Mouse (Mus musculus) cerebellum, postnatal 36 days (tissue): ENCODE results near the gene Sufu.
A peak's percentile ranks its signal among the peaks of the same experiment; 100 is the strongest.

Source experiments
- DNase-seq, 2 experiments: peaks; one replicate each; pipeline ENCODE4 v3.0.0; 2021 to 2022; ENCODE audit warnings: mixed read lengths in 2 of 2

Gene Sufu

DNA sequence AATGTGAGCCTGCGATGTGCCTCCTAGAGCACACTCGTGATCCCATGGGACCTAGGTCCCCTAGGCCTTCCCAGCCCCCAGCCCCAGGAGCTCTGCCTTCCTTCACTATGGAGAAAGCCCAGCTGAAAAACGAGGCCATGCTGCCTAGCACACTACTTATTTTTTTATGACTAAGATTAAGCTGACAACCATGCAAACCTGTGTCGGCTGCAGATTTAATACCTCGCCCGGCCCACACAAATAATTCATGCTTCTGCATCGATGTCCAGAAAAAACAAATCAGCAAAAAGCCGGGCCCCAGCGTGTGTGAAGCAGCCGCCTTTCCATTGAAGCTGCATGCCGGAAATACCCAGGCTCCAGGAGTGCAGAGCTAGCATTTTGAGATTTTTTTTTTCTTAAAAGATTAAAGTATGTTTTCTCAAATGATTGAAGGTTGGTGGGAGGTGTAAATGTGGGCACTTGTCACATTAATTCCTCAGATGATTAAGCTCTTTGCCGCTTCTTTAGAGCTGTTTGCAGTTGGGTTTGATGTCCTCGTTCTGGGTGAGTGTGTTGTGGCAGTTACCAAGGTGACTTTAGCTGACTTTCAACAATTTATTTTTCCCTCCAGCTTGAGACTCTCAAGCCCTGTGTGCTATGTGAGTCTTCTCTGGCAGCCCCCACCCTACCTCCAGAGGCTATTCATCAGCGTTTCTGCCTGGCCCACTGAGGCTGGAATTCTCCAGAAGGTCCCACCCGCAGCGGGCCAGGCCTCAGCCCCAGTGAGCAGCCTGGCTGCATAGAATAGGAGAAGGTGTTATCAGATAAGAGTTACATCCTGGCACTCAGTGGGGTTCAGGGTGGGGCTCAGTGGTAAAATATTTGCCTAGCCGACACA is 73.9 kb downstream of the Sufu start:
- no peak for DNase-seq

DNA sequence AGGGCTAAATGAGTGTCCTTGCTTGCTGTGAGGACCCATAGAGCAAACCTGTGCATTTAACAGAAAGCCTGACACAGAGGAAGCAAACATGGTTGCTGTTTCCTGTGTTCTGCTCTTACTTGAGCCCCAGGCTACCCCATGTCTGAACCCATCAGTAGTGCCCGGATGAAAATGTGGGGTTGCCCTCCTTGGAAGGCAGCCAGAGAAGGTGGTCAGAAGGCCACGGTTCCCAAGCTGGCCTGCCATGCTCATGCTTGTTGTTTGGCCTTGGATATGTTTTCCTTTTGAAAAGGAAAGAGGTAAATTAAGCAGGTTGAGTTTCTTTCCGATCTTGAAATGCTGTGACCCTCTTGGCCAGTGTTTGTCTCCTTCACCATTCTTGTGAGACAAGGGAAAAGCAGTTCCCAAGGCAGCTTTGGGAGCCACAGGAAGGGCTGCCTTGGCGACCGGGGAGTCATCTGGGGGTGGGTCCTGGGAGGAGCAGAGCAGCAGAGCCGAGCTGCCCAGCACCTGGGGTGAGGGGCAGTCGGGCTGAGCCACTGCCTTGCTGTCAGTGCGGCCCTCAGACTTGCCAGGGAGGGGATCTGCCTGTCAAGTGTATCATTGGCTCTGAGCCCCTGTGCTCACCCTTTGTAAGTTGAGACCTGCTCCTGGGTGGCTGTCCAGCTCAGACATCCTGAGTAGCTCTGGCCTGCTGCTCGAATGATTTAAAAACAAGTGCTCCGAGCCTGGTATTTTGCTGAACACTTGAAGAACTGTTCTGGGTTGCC is 74.8 kb downstream of the Sufu start:
- no peak for DNase-seq

DNA sequence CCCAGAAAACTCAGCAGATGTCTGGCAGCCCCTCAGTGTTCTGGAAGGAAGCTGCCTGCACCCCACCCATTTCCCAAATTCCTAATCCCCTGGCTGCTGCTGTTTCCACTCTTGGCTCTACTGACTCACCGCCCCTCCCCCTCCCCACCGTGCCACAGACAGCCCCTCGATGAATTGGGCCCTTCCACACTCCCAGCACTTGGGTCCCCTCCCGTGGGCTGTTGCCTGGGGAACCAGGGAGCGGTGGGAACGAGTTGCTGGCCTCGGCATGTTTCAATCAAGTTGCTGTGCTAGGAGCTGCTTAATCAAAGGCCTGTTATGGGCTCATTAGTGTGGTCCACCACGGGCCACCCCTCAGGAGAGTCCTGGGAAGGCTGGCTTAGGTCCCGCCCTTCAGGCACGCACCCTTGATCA is 80.7 kb downstream of the Sufu start:
- DNase-seq, result no peak

DNA sequence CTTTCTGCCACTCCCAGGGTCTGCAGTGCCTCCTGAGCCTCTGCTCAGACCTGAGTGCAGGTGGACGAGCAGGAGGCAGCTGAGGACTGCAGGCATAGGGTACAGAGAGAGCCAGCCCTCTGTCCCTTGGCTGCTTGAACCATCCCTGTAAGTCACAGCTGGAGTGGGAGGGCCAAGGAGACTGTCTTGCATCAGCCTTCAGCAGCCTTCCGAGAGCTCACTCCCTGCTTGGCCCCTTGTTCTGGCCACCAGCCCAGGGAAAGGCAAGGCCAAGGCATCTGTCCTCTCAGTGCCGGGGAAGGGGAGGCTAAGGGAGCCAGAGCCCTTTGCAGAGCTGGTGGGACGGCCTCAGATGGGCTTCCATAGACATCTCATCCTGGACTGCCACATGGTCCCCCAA is 81.5 kb downstream of the Sufu start:
- no peak for DNase-seq

DNA sequence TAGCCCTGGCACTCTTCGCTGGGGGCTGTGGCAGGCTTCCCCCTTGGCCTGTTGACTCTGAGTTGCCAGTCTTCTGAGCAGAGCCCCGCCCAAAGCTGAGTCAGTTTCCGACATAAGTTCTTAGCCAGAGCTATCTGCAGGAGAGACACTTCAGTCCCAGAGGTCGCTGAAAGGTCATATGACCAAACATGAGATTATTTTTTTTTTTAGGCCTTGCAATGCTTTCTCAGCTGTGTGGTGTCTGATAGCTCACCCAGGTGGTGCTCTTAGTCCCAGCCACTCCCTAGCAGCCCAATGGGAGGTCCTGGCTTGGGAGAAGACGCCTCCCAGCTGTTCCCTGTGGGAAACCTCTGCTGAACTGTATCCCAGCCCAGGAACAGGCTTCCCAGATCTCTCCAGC is 82.1 kb downstream of the Sufu start:
- no peak for DNase-seq

DNA sequence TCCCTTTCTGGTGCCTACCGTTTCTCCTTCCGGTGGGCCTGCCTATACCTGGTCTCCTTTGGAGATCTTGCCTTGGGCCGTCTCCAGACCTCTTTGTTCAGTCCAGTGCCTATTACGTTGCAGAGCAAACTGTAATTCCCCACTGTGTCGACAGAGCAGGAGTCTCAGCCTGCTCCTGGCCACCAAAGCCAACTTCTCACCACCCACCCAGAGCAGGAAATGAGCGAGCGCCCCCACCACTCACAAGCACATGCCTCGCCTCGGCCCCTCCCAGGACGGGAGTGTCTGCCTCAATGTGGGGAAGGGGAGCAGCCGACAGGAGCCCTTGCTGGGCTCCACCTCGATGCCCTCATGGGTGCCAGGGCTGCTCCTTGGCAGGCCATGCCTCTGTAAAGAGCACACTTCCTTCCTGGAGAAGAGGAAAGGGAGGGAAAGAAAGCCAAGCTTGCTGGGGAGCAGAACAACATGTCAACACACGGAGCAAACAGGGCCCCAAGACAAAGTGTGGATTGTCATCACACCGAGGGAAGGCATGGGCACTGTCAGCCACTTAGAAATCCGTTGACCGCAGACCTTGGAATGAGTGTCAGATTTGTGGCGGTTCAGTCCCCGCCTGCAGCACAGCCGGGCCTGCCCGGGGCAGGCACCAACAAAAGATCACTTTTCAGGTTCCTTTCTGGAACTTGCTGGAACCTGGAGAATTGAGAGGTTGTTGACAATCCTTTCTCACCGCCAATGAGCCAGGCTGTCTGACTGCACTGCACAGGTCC is 82.8 kb downstream of the Sufu start:
- DNase-seq, result no peak

DNA sequence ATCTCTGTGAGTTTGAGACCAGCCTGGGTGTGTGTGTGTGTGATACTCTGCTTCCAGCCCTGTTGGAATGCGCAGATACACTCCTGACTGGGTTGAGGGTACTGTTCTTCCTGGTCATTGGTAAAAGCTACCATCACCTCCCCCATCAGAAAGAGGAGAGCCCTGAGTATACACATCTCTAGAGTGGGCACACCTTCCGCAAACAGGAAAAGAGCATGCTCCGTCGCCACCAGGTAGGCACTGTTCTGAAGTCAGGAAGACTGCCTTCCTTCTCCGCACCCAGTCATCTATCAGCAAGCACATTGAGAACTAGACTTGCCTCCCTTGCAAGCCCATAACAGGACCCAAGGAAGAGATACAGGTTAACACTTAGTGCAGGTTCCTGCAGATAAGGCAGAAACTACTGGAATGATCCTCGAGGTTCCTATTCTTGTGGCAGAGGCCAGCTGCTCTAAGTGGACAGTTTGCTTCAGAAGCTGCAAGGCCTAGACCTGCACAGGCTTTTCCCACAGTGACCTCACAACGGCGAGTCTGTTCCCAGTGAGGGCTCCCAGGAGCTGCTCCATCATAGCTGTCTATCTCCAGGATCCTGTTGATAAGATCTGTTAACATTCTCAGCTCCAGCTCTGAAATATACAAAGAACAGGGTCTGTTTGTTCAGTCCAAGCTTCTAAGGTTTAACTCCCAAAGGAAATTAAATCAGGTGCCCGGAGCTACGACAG is 84.1 kb downstream of the Sufu start:
- no peak for DNase-seq

DNA sequence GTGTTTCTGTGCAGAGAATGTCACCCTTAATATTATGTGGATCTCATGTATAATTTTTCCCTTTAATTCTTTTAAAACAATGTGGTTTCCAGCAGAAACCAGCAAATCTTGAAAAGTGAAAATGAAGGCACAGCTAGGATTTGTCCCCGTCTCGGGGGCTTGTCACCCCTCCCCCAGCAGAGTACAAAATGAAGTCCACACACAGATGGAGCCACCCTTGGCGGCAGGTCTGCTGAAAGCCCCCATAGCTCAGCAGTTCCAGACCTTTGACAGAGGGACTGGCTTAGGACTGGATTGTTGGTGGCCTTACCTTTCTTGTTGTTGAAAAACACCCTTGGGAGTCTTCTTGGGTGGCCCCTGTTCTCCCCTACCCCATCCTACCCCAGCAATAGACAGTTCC is 84.7 kb downstream of the Sufu start:
- DNase-seq, result no peak

DNA sequence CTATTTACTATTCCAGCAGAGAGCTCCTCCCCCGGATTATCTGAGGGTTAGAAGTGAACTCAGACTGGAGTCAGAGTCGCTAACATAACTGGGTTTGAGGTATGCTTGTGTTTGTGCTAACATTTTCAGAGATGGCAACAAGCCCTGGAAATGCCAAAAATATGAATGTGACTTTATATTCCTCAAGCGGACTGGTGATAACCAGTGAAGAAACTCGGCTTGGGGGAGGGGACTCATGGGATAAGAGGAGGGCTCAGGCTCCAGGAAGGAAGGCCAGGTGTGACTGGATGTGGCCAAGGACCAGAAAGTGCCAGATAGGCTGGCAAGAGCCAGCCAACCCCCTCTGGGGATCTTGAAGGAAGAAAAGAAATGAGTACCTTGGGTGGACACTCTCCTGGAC is 85.1 kb downstream of the Sufu start:
- DNase-seq, result no peak

DNA sequence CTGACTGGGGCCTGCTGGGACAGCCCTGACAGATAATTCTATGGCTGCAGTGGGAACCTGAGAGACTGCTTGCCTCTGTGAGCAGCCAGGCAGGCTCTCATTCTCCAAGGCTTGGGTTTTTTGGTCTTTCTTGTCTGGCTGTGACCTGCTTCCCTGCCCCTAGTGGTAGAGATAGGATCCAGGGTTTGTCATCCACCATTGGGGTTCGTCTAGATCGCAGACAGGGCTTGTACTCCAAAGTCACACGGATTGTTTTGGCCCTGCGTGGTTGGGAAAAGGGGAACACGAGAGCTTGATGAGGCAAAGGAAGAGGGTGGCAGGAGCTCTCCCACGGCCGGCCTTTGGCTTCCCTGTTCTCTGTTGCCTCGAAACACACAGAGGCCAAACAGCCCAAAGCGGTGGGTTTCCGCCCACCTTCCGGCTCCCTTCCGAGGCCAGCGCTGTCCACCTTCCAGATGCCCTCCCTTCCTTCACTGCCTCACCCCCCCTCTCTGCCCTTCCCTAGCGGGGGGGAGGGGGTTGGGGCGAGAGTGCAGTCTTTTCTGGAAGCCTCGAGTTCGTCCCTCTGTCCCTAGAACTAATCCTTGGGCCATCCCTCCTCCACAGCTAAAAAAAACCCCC is 86.3 kb downstream of the Sufu start:
- peak in 1 of 2 experiments; percentile 17 for DNase-seq

DNA sequence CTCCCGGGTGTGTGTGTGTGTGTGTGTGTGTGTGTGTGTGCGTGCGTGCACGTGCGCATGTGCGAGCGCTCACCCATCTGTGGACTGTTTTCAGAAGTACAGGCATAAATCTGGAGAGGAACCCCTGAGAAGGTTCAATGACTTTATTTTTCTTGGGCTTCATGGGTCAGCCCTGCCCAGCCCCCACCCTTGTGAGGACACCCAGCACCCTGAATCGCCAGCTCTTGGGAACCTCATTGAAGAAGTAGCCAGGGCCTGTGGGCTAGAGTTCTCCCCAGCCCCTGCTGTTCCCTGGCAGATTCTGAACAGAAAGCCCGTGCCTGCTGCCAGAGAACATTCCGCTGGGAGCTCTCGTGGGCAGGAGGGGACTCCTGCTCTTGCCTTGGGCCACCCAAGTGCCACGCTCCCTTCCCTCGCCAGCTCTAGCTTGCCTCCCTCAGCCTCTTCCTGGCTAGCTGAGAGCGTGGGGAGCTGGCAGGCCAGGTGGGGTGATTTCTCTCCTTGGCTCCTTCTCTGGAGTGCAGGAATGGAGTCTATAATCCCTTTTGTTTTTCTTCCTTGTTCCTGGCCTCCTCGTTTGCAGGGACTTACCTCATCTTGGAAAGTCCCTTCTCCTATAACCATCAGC is 87.1 kb downstream of the Sufu start:
- DNase-seq, result peak; percentile 47

DNA sequence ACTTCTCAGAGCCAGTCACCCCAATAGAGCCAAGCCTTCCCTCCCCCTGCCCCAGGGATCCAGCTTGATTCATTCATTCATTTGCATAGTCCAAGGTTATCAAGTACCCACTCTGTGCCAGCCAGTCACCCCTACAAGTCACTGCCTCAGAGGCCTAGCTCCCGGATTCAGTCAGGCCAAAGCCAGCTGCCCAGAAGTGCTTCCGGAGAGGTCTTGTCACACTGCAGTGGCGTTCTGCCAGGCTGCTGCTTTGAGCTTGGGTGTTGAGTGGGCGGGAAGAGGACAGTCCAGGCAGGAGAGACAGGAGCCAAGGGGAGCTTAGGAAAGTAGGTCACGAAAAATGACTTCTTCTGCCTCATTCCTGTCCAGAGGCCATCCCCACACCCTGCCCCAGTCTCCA is 87.8 kb downstream of the Sufu start:
- peak; percentile 48 to 51 for DNase-seq

DNA sequence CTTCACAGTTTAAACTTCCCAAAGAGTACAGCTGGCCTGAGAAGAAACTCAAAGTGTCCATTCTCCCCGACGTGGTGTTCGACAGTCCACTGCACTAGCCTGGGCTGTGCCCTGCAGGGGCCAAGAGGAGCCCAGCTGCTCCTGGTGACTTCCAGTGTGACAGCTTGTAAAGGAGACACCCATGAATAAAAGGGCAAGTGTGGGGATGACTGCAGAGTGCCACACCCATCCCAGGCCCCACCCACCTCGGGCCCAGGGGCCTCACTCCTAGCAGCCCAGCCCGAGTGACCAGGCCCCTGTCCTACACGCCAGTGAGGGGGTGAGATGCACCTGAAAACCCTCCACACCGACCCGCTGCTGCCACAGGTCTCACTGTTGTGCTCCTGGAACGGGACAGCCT is 89.2 kb downstream of the Sufu start:
- DNase-seq, result no peak

DNA sequence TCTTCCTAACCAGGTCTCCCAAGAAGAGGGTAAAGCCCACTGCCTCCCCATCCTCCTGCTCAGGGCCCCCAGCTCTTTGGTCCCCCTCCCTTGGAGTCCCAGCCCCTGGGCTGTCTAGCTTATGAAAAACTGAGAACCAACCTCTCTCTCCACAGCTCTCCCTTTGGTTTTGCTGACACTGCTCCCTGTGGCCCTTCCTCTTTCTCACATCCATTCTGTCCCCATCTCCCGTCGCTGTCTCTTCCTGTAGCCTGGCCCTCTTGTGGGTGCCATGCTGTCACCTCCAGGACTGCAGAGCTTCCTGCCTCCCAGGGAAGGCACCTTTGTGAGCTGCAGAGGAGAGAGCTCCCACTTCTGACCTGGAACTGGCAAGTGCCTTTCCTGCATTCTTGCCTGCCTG is 90.0 kb downstream of the Sufu start:
- DNase-seq, result no peak

DNA sequence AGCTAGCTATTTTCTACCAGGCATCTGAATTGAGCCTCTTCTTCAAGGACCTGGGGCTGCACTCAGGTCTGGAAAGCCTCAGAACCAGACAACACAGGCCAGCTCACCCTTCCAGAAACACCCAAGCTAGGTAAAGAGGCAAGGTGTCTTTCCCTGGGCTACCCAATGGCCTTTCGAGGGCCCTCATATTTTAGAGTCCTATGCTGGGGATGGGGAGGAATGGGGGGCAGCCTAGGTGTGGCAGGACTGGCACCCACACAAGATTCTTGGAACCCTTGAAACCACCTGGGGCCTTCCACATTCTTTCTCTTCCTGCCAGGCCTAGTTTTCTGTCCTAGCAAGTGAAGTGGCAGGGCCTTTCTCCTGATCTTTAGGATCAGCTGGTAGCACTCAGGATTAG is 92.8 kb downstream of the Sufu start:
- no peak for DNase-seq

DNA sequence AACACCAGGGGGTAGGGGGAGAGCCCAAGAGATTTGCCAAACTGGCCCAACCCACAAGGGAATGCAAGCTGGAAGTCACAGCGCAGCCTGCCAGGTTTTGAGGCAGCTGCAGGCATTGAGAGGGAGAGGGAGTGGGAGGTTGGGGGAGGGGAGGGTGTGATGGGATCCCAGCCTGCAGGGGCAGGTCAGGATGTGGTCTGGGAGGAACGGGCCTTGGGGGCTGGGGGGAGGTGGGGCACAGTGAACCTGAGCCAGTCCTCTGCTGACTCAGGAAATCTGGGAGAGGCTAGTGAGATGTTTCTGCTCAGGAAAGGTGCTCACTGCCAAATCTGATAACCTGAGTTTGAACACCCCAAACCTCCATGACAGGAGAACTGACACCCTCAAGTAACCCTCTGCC is 93.9 kb downstream of the Sufu start:
- no peak for DNase-seq

DNA sequence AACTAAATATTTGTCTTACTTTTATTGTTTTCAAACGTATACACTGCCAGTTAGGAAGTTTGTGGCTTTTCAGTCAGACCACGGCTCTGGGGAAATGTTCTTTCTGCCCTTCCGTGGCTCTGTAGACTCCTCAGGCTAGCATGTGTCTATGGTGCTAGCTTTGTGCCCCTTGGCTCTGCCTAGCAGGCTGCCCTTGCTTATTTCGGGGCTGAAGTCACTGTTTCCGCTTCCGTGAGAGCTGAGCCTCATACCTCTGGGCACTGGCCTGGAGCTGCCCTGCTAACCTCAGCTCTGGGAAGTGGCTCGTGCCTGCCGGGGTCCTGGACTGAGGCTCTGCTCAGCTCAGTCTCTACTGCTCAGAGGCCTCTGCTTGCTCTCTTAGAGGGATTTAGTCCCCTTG is 98.4 kb downstream of the Sufu start:
- no peak for DNase-seq

DNA sequence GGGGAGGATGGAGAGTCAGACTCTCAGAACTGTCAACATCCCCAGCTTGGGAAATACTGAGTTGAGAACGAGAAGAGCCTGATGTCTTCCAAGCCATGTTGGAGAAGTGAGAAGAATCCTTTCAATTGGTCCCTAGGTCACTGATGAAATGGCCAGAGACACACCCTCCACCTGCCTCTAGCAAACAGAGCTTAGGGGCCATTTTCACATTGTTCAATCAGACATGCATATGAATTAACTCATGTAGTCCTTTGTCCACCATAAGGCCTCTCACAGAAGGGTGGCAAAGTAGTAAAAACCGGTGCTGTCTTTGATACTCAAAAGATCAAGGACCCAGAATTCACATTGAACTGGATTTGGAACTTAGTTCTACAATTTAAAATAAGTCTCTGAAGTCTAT is 100.5 kb downstream of the Sufu start:
- no peak for DNase-seq

DNA sequence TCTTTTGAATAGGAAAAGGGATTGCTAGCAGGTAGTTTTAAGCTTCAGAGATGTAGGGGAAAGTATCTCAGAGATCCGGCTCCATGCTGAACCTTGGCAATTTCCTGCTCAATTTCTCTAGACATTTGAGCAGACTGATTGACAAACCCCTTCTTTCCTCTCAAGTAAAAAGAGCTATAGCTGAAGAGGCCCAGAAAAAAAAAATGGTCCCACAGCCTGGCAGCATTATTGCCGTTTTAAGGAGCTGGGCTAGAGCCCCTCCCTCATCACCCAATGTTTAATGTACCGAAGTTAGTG is 102.8 kb downstream of the Sufu start:
- no peak for DNase-seq

DNA sequence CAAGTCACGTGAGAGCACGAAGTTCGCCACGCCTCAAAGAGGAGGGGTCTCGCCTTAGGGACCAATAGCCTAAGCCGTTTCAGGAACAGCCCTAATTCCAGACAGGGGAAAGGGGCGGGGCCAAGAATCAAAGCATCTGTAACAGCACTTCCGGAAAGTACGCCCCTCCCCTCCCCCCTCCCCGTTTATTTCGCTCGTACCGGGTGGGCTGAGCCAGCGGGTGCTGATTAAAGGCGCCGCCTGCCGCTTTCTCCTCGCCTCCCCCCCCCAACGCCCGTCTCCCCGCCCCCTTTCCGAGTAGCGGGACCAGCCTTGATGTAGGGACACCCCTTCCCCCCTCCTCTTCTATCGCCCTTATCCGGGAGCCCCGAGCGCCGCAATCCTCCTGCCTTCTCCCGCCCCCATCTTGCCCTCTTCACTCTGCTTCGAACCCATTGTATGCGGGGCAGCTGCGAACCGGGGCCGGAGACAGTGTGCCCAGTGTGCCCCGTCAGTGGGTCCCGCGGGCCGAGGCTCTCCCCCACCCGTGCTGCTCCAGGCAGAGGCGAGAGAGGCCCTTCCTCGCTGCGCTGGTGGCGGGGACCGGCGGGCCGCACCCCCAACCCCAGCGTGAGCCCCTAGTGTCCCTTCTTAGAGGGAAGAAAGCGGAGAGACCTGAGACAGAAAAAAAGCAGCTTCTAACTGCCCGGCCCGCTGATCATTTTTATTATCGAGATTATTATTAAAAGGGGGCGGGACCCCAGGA is 103.3 kb downstream of the Sufu start:
- DNase-seq, result peak; percentile 93 to 94
